Mouse (Mus musculus) hindbrain, embryonic 16.5 days (tissue): ENCODE data around the gene Agpat3. TPM values are rescaled to one million over a fixed set of nuclear protein-coding genes. Genes with fewer than 3 reads are reported as not detected.

Experiments used
- ATAC-seq: fragments of 200-750 bp; cut with Nextera tagmentation; 2 replicates; pipeline ENCODE4 v1.8.0; 2017; ENCODE audit warnings: moderate TSS enrichment, moderate library complexity
- H3K27ac ChIP-seq: fragments of 300-500 bp; sonication (generic); 2 replicates; pipeline ENCODE4 v1.5.1; 2014; ENCODE audit warnings: low read depth, mild to moderate bottlenecking, control low read depth, low read length, moderate library complexity
- H3K27me3 ChIP-seq: fragments of 300-500 bp; sonication (generic); replicated peaks from 2 replicates; pipeline ENCODE4 v1.6.1; 2014; ENCODE audit warnings: low read length; ENCODE audit not compliant: control insufficient read depth, insufficient read depth
- H3K36me3 ChIP-seq: fragments of 300-500 bp; sonication (generic); 2 replicates; pipeline ENCODE4 v1.6.1; 2014; ENCODE audit warnings: mild to moderate bottlenecking, low read length, moderate library complexity, mixed read lengths; ENCODE audit not compliant: control insufficient read depth, insufficient read depth
- H3K4me1 ChIP-seq: fragments of 300-500 bp; sonication (generic); 2 replicates; pipeline ENCODE4 v1.6.1; 2014; ENCODE audit warnings: low read depth, low read length; ENCODE audit not compliant: control insufficient read depth, insufficient read depth
- H3K4me2 ChIP-seq: fragments of 300-500 bp; sonication (generic); 2 replicates; pipeline ENCODE4 v1.6.1; 2014; ENCODE audit warnings: mild to moderate bottlenecking, low read length, control low read depth, moderate library complexity
- H3K4me3 ChIP-seq: fragments of 300-500 bp; sonication (generic); 2 replicates; pipeline ENCODE4 v1.5.1; 2014; ENCODE audit warnings: mild to moderate bottlenecking, low read length, control low read depth, moderate library complexity
- H3K9ac ChIP-seq: fragments of 300-500 bp; sonication (generic); 2 replicates; pipeline ENCODE4 v1.6.1; 2014; ENCODE audit warnings: low read depth, mild to moderate bottlenecking, control low read depth, low read length, moderate library complexity
- H3K9me3 ChIP-seq: fragments of 300-500 bp; sonication (generic); 2 replicates; pipeline ENCODE4 v1.6.1; 2014; ENCODE audit warnings: mild to moderate bottlenecking, low read length, moderate library complexity; ENCODE audit not compliant: control insufficient read depth
- WGBS: fragments of 180-500 bp; shearing (Covaris S2); extraction: QIAGEN DNeasy Blood & Tissue Kit; methylation state at CpG from one replicate; pipeline ENCODE4 v1.1.7; 2014; 5-methylcytosine and 5-hydroxymethylcytosine counted together
- polyA plus RNA-seq: library from polyadenylated mRNA; unstranded; fragments of >200 nt; fragmentation: Nextera tagmentation; extraction: Ambion mirVana; gene quantifications from 2 replicates; pipeline ENCODE4 v1.2.1, GENCODE M21; 2015

Agpat3 gene
- polyA plus RNA-seq, 1 experiment from 2014 or later: 44.0 TPM

GRCm38 (mm10) chr10:78323214-78323880, 28.9 kb downstream of the Agpat3 start:
- Histone ChIP-seq H3K4me1 (peaks cover 6% of the 10 kb centered on the region; the same call in 1 of the 2 replicates), H3K9me3 (no peaks in the 10 kb centered on the region), H3K4me3 (no peak overlapping the region), H3K27me3 (no peaks in the 10 kb centered on the region), H3K36me3 (peaks cover 5% of the 10 kb centered on the region; the same call in 1 of the 2 replicates), H3K27ac (no peak overlapping the region; the same call in 1 of the 2 replicates), H3K4me2 (no peak overlapping the region), H3K9ac (no peak overlapping the region)
- ATAC-seq: 0 out of 2 replicates have a peak, but pooled peaks have one; percentile 31
- WGBS: 45% methylated on average over 7 of the region's 7 CpGs

DNA sequence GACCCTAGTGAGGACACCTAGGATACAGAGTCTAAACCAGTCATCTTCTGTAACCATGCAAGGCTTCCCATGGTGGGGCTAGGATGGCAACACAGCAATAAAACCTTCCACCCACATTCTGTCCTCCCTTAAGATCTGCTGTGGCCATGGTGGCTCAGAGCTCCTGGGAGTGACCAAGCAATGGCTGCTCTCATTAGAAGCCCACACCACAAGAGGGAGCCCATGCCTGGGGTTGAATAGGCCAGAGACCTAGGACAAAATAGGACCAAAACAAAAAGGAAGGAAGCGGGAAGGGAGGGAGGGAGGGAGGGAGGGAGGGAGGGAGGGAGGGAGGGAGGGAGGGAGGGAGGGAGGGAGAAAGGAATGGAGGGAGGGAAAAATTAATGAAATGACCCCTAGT, 29.5 kb downstream of the Agpat3 start:
- no peaks in the 10 kb centered on the region for H3K9me3 ChIP-seq
- H3K4me3 ChIP-seq: no peak overlapping the region
- no peak overlapping the region for H3K4me2 ChIP-seq
- peaks cover 3% of the 10 kb centered on the region; the same call in 1 of the 2 replicates for H3K36me3 ChIP-seq
- H3K4me1 ChIP-seq: peaks cover 6% of the 10 kb centered on the region; the same call in 1 of the 2 replicates
- no peak overlapping the region for H3K9ac ChIP-seq
- 0 out of 2 replicates have a peak overlapping the region, but pooled peaks have one; percentile 7 for H3K27ac ChIP-seq
- 60% methylated on average over 1 of the region's 1 CpGs for WGBS
- ATAC-seq: no peak
- H3K27me3 ChIP-seq: no peaks in the 10 kb centered on the region

GRCm38 (mm10) chr10:78321133-78321757, 31.0 kb downstream of the Agpat3 start:
- no peak for ATAC-seq
- 69% methylated on average over 3 of the region's 3 CpGs for WGBS
- H3K4me3 ChIP-seq: no peak overlapping the region
- no peaks in the 10 kb centered on the region; the same call in 1 of the 2 replicates for H3K36me3 ChIP-seq
- H3K27me3 ChIP-seq: no peaks in the 10 kb centered on the region
- H3K9ac ChIP-seq: no peak overlapping the region
- H3K9me3 ChIP-seq: no peaks in the 10 kb centered on the region
- H3K4me2 ChIP-seq: no peak overlapping the region
- H3K4me1 ChIP-seq: peaks cover 6% of the 10 kb centered on the region; the same call in 1 of the 2 replicates
- H3K27ac ChIP-seq: no peak overlapping the region

DNA sequence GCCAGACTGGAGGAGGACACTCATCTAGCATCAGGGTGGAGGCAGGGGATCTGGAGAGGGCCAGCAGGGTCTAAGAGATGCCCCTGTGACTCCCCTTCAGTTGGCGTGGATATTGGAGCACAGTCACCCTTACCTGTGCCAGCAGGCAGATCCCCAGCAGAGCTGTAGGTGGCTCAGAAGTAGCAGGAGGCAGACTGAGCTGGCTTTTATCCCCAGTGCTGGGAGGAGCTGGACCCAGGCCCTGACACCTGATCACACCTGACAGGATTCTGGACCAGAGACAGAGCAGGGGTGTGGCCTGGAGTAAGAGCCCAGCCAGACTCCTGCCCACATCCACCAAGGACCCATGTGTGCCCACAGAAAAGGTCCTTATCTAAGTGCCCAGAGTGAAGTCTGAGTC, 31.8 kb downstream of the Agpat3 start:
- ATAC-seq: no peak
- no peaks in the 10 kb centered on the region for H3K9me3 ChIP-seq
- no peak overlapping the region for H3K27ac ChIP-seq
- 90% methylated on average over 1 of the region's 1 CpGs for WGBS
- no peak overlapping the region for H3K9ac ChIP-seq
- H3K36me3 ChIP-seq: no peaks in the 10 kb centered on the region; the same call in 1 of the 2 replicates
- H3K4me3 ChIP-seq: no peak overlapping the region
- H3K4me1 ChIP-seq: peaks cover 6% of the 10 kb centered on the region; the same call in 1 of the 2 replicates
- no peaks in the 10 kb centered on the region for H3K27me3 ChIP-seq
- no peak overlapping the region for H3K4me2 ChIP-seq

- H3K36me3 ChIP-seq: no peaks in the 10 kb centered on the region; the same call in 1 of the 2 replicates
- H3K4me2 ChIP-seq: no peak overlapping the region
- H3K4me1 ChIP-seq: peaks cover 6% of the 10 kb centered on the region; the same call in 1 of the 2 replicates
- H3K9ac ChIP-seq: peak overlapping the region; percentile 2; the same call in 1 of the 2 replicates
- no peak overlapping the region for H3K4me3 ChIP-seq
- H3K9me3 ChIP-seq: no peaks in the 10 kb centered on the region
- H3K27ac ChIP-seq: peak overlapping the region; percentile 44; the same call in 1 of the 2 replicates
- H3K27me3 ChIP-seq: no peaks in the 10 kb centered on the region
- no peak for ATAC-seq
- WGBS: 67% methylated on average over 9 of the region's 9 CpGs
Observed at GRCm38 (mm10) chr10:78319940-78320339, 32.3 kb downstream of the Agpat3 start.

DNA sequence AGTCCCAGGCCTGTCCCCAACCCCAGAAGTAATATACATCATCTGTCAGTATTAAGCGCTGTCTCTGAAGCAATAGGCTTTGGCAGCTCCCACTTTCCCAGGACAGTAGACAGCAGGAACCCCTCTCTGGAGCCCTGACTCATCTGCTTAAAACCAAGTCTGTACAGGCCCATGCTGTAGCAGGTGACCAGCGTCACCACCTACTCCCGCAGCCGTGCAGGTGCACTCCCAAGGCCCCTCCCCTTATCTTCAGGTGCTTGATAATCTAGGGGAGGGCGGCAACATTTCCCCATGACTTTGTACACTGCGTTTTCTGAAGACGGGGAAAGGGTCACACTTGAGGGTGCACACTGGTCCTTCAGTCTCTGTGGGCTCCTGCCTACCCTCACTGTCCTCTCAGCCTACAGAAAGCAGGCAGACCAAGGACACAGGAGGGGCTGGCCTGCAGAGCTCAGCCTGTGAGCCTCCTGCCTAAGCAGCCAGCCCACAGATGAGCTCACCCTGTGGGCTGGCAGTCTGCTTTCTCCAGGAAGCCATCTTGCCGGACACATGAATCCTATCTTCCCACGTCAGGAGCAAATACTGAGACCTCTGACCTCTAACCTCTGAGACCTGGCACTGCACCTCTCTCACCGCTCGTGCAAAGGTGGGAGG, 34.9 kb downstream of the Agpat3 start:
- peaks cover 6% of the 10 kb centered on the region; the same call in 1 of the 2 replicates for H3K4me1 ChIP-seq
- H3K27me3 ChIP-seq: no peaks in the 10 kb centered on the region
- no peaks in the 10 kb centered on the region for H3K9me3 ChIP-seq
- no peak overlapping the region for H3K4me2 ChIP-seq
- no peak overlapping the region for H3K9ac ChIP-seq
- ATAC-seq: no peak
- H3K4me3 ChIP-seq: no peak overlapping the region
- no peak overlapping the region for H3K27ac ChIP-seq
- WGBS: 82% methylated on average over 11 of the region's 11 CpGs
- no peaks in the 10 kb centered on the region for H3K36me3 ChIP-seq

DNA sequence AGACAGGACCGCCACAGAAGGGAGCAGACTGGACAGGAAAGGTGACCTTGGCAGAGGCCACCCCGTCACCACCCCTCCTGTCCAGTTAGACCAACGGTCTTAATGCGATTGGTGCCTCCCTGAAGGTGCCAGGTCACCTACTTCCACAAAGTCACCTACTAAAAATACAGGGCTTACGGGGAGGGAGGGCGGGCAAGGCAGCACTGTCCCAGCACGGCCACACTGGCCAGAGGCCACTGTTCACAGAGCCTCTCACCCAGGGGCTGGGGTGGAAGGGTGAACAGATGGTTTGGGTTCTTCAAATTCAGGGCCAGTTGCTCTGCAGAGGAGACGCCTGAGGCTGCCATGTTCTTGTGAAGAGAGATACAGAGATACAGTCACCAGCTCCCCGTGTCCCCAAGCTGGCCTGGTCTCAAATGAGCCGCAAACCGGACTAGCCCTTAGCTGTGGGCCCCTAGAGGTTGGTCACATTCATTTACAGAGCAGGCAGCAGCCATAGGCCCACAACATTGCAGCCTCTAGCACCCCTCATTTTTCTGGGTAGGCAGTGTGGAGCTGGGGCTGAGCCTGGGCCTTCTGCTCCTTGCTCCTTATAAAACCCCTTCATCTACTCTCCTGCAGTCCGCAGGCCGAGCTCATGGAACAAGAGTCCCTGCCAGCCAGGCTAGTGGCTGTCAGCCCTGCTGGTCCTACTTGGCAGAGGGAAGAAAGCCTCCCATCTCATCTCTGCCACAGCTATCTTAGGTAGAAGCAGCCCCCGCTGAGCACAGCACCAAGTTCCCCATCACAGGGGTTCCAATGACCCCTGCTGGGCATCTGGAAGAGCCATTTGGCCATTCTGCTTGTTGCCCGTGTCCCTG, 35.8 kb downstream of the Agpat3 start:
- Histone ChIP-seq H3K27ac (no peak overlapping the region), H3K9ac (no peak overlapping the region), H3K27me3 (no peaks in the 10 kb centered on the region), H3K4me3 (no peak overlapping the region), H3K9me3 (no peaks in the 10 kb centered on the region), H3K4me2 (no peak overlapping the region), H3K36me3 (no peaks in the 10 kb centered on the region), H3K4me1 (peaks cover 6% of the 10 kb centered on the region; the same call in 1 of the 2 replicates)
- WGBS: 88% methylated on average over 15 of the region's 15 CpGs
- no peak for ATAC-seq

- no peak overlapping the region for H3K27ac ChIP-seq
- H3K4me3 ChIP-seq: no peak overlapping the region
- H3K4me2 ChIP-seq: no peak overlapping the region
- H3K36me3 ChIP-seq: no peaks in the 10 kb centered on the region
- H3K9me3 ChIP-seq: no peaks in the 10 kb centered on the region
- H3K9ac ChIP-seq: no peak overlapping the region
- WGBS: 76% methylated on average over 1 of the region's 1 CpGs
- no peak for ATAC-seq
- H3K4me1 ChIP-seq: peaks cover 3% of the 10 kb centered on the region; the same call in 1 of the 2 replicates
- no peaks in the 10 kb centered on the region for H3K27me3 ChIP-seq
Observed at GRCm38 (mm10) chr10:78315145-78315544, 37.1 kb downstream of the Agpat3 start.
